Mouse (Mus musculus) brown adipose tissue, adult 24 weeks (tissue): ENCODE measurements around the gene Dennd6a. TPM values are rescaled to one million over a fixed set of nuclear protein-coding genes. Genes with fewer than 3 reads are reported as not detected.

Experiments used
- H3K27ac ChIP-seq: fragments of 200-500 bp; replicated peaks from 2 replicates; pipeline ENCODE4 v1.5.1; 2012; ENCODE audit warnings: low read depth, mild to moderate bottlenecking, low read length
- H3K4me1 ChIP-seq: fragments of 200-500 bp; 2 replicates; pipeline ENCODE4 v1.6.1; 2012; ENCODE audit warnings: low read length, mixed read lengths; ENCODE audit not compliant: control insufficient read depth, insufficient read depth, insufficient read length
- H3K4me3 ChIP-seq: fragments of 200-500 bp; 2 replicates; pipeline ENCODE4 v1.5.1; 2012; ENCODE audit warnings: low read depth, mild to moderate bottlenecking, low read length, moderate library complexity; ENCODE audit not compliant: insufficient read depth
- polyA plus RNA-seq: library from polyadenylated mRNA; stranded (reverse); fragments of >200 nt; gene quantifications from 2 replicates; pipeline ENCODE4 v1.2.4, GENCODE M21; 2012; ENCODE audit not compliant: missing spikeins, insufficient read depth, insufficient read length

Gene Dennd6a
- polyA plus RNA-seq, 1 experiment = 18.5 TPM

GRCm38 (mm10) chr14:26595167-26595566 lies 21.5 kb downstream of the Dennd6a start:
- H3K4me1 ChIP-seq = no peaks in the 10 kb centered on the region

GRCm38 (mm10) chr14:26595695-26596365 lies 22.2 kb downstream of the Dennd6a start:
- Histone ChIP-seq H3K4me3 (no peak overlapping the region), H3K4me1 (no peaks in the 10 kb centered on the region), H3K27ac (no peak overlapping the region)

More at GRCm38 (mm10) chr14:26595167-26595566, 21.5 kb downstream of the Dennd6a start:
- no peak overlapping the region for H3K27ac ChIP-seq
- no peak overlapping the region for H3K4me3 ChIP-seq

- Histone ChIP-seq H3K4me1 (no peaks in the 10 kb centered on the region), H3K4me3 (no peak overlapping the region), H3K27ac (no peak overlapping the region)
Measured at GRCm38 (mm10) chr14:26605354-26605753, 31.7 kb downstream of the Dennd6a start.

- Histone ChIP-seq H3K27ac (no peak overlapping the region), H3K4me3 (no peak overlapping the region), H3K4me1 (no peaks in the 10 kb centered on the region)
Measured at GRCm38 (mm10) chr14:26609674-26610073, 36.0 kb downstream of the Dennd6a start.

- Histone ChIP-seq H3K4me1 (no peaks in the 10 kb centered on the region), H3K4me3 (no peak overlapping the region), H3K27ac (no peak overlapping the region)
Measured at GRCm38 (mm10) chr14:26610689-26611088, 37.0 kb downstream of the Dennd6a start.

GRCm38 (mm10) chr14:26625301-26625700 lies 51.6 kb downstream of the Dennd6a start:
- Histone ChIP-seq H3K4me3 (no peak overlapping the region), H3K4me1 (no peaks in the 10 kb centered on the region), H3K27ac (no peak overlapping the region)

- Histone ChIP-seq H3K27ac (peak overlapping the region; percentile 31; the same call in 1 of the 2 replicates), H3K4me3 (no peak overlapping the region), H3K4me1 (no peaks in the 10 kb centered on the region)
Measured at GRCm38 (mm10) chr14:26626605-26627140, 53.0 kb downstream of the Dennd6a start.

- Histone ChIP-seq H3K4me1 (no peaks in the 10 kb centered on the region), H3K4me3 (peak overlapping the region; percentile 67), H3K27ac (peak overlapping the region; percentile 96)
Measured at GRCm38 (mm10) chr14:26637025-26637850, 63.6 kb downstream of the Dennd6a start.

GRCm38 (mm10) chr14:26637851-26638707 lies 64.4 kb downstream of the Dennd6a start, which contains the start of gene Arf4:
TSS of gene Arf4 (plus strand) at chr14:26638074.
- Histone ChIP-seq H3K4me3 (peak within 1 kb of the TSS; percentile 89), H3K4me1 (peaks cover 2% of the 10 kb centered on the region), H3K27ac (peak within 1 kb of the TSS; percentile 96)

- Histone ChIP-seq H3K4me1 (peaks cover 3% of the 10 kb centered on the region), H3K27ac (peak overlapping the region; percentile 96)
Measured at GRCm38 (mm10) chr14:26638708-26639084, 65.0 kb downstream of the Dennd6a start.

GRCm38 (mm10) chr14:26639251-26639650 lies 65.6 kb downstream of the Dennd6a start:
- Histone ChIP-seq H3K4me3 (peak overlapping the region; percentile 89), H3K4me1 (peaks cover 3% of the 10 kb centered on the region), H3K27ac (peak overlapping the region; percentile 47; the same call in 1 of the 2 replicates)

More at GRCm38 (mm10) chr14:26638708-26639084, 65.0 kb downstream of the Dennd6a start:
- peak overlapping the region; percentile 89 for H3K4me3 ChIP-seq

GRCm38 (mm10) chr14:26639961-26640360 lies 66.3 kb downstream of the Dennd6a start:
- peaks cover 3% of the 10 kb centered on the region for H3K4me1 ChIP-seq
- no peak overlapping the region for H3K27ac ChIP-seq
- H3K4me3 ChIP-seq = peak overlapping the region; percentile 38

- Histone ChIP-seq H3K4me1 (peaks cover 8% of the 10 kb centered on the region), H3K27ac (no peak overlapping the region), H3K4me3 (no peak overlapping the region)
Measured at GRCm38 (mm10) chr14:26643006-26643624, 69.5 kb downstream of the Dennd6a start.

GRCm38 (mm10) chr14:26645989-26646650 lies 72.5 kb downstream of the Dennd6a start:
- Histone ChIP-seq H3K4me1 (peaks cover 8% of the 10 kb centered on the region), H3K27ac (no peak overlapping the region), H3K4me3 (no peak overlapping the region)
